Mouse (Mus musculus) lung, embryonic 14.5 days (tissue): Measurements from ENCODE around the gene Tmem219. TPM values are rescaled to one million over a fixed set of nuclear protein-coding genes. Genes with fewer than 3 reads are reported as not detected.

Experiments used
- ATAC-seq: fragments of 200-750 bp; cut with Nextera tagmentation; 2 replicates; pipeline ENCODE4 v1.8.0; 2017; ENCODE audit warnings: mild to moderate bottlenecking, moderate TSS enrichment, moderate library complexity; ENCODE audit not compliant: insufficient read depth
- DNase-seq: peaks from one replicate; pipeline ENCODE4 v3.0.0-alpha.2; 2015
- H3K27ac ChIP-seq: fragments of 300-500 bp; sonication (generic); 2 replicates; pipeline ENCODE4 v1.5.1; 2014; ENCODE audit warnings: low read depth, mild to moderate bottlenecking, moderate library complexity
- H3K27me3 ChIP-seq: fragments of 300-500 bp; sonication (generic); 2 replicates; pipeline ENCODE4 v1.6.1; 2014; ENCODE audit warnings: low read length, control low read depth; ENCODE audit not compliant: insufficient read depth
- H3K36me3 ChIP-seq: fragments of 300-500 bp; sonication (generic); 2 replicates; pipeline ENCODE4 v1.6.1; 2014; ENCODE audit warnings: control low read depth; ENCODE audit not compliant: insufficient read depth
- H3K4me1 ChIP-seq: fragments of 300-500 bp; sonication (generic); 2 replicates; pipeline ENCODE4 v1.6.1; 2014; ENCODE audit warnings: antibody characterized with exemption, control low read depth; ENCODE audit not compliant: insufficient read depth
- H3K4me2 ChIP-seq: fragments of 300-500 bp; sonication (generic); 2 replicates; pipeline ENCODE4 v1.6.1; 2014; ENCODE audit warnings: mild to moderate bottlenecking
- H3K4me3 ChIP-seq: fragments of 300-500 bp; sonication (generic); 2 replicates; pipeline ENCODE4 v1.5.1; 2014; ENCODE audit warnings: low read depth, low read length
- H3K9ac ChIP-seq: fragments of 300-500 bp; sonication (generic); 2 replicates; pipeline ENCODE4 v1.6.1; 2014
- H3K9me3 ChIP-seq: fragments of 300-500 bp; sonication (generic); 2 replicates; pipeline ENCODE4 v1.6.1; 2016; ENCODE audit warnings: low read depth, low read length, control low read depth
- CTCF ChIP-seq: IDR thresholded peaks from 2 replicates; pipeline ENCODE4 v1.5.1; 2016; ENCODE audit warnings: antibody characterized with exemption, low read depth
- WGBS: fragments of 180-500 bp; shearing (Covaris S2); extraction: QIAGEN DNeasy Blood & Tissue Kit; methylation state at CpG from one replicate; pipeline ENCODE4 v1.1.7; 2014; 5-methylcytosine and 5-hydroxymethylcytosine counted together
- polyA plus RNA-seq: library from polyadenylated mRNA; unstranded; fragments of >200 nt; fragmentation: Nextera tagmentation; extraction: Ambion mirVana; gene quantifications from 2 replicates; pipeline ENCODE4 v1.2.1, GENCODE M21; 2014

Tmem219 gene
- polyA plus RNA-seq, 1 experiment from 2014 or later = 31.5 TPM

DNA sequence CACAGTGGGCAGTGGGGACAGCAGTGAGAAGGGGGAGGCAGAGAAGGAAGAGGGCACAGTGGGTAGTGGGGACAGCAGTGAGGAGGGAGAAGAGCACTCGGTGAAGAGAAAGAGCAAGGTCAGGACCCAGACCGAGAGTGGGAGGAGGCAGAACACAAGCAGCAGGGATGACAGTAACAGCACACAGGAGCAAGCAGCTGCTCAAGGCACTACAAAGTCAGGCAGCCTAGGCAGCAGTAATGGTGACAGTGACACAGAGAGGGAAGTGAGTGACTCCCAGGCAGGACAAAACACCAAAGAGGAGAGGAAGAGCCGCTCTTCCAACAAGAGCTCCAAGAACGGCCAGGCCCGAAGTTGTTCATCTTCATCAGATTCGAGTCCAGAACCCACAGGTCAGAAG lies 58.9 kb downstream of the Tmem219 start:
- peak overlapping the region; percentile 77 for H3K4me2 ChIP-seq
- H3K9me3 ChIP-seq = no peaks in the 10 kb centered on the region
- peaks cover 67% of the 10 kb centered on the region for H3K36me3 ChIP-seq
- no peak for DNase-seq
- peak overlapping the region; percentile 73 for H3K4me3 ChIP-seq
- H3K27ac ChIP-seq = peak overlapping the region; percentile 30; the same call in 1 of the 2 replicates
- WGBS = 46% methylated on average over 6 of the region's 6 CpGs
- peaks cover 7% of the 10 kb centered on the region for H3K4me1 ChIP-seq
- no peak for ATAC-seq
- no peak for TF ChIP-seq CTCF
- H3K27me3 ChIP-seq = no peaks in the 10 kb centered on the region
- peak overlapping the region; percentile 80 for H3K9ac ChIP-seq

DNA sequence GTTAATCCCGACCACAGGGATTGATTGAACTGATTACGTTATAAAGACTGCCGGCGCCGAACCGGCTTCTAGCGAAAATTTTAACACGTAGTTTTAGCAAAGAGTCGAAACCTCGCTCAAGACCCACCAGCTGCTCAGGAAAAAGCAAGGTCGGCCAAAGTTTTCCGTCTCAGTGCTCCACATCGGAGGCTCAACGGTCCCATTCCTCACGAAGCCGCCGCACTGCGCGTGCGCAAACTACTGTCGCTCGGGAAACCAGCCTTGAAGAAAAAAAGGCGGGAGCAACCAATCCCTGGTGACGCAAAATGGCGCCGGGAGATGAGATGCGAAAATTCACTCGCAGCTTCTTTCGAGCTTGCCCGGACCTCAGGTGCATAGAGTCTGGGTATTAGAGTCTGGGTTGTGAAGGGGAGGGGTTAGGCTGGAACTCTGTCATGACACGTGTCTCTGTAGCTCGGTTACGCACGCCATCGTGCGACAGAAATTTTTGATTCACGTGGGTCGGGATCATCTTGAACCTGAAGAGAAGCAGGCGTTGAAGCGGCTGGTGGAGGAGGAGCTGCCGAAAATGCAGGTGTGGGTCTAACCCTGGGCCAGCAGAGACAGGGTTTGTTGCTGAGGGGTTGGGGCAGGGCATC lies 60.5 kb downstream of the Tmem219 start, which contains the start of gene Ino80e:
TSS of gene Ino80e (minus strand) at position 231 of the 638 bp plus-strand sequence.
- WGBS = under 1% methylated on average over 41 of the region's 41 CpGs
- Histone ChIP-seq H3K4me2 (peak within 1 kb of the TSS; percentile 77), H3K9ac (peak within 1 kb of the TSS; percentile 80), H3K4me1 (peaks cover 7% of the 10 kb centered on the region), H3K4me3 (peak within 1 kb of the TSS; percentile 73), H3K27me3 (no peaks in the 10 kb centered on the region), H3K9me3 (no peaks in the 10 kb centered on the region), H3K36me3 (peaks cover 66% of the 10 kb centered on the region), H3K27ac (peak within 1 kb of the TSS; percentile 84)
- 0 out of 2 replicates have a peak, but pooled peaks have one; percentile 8 for TF ChIP-seq CTCF
- DNase-seq (peak; percentile 99), ATAC-seq (peak; percentile 66)

DNA sequence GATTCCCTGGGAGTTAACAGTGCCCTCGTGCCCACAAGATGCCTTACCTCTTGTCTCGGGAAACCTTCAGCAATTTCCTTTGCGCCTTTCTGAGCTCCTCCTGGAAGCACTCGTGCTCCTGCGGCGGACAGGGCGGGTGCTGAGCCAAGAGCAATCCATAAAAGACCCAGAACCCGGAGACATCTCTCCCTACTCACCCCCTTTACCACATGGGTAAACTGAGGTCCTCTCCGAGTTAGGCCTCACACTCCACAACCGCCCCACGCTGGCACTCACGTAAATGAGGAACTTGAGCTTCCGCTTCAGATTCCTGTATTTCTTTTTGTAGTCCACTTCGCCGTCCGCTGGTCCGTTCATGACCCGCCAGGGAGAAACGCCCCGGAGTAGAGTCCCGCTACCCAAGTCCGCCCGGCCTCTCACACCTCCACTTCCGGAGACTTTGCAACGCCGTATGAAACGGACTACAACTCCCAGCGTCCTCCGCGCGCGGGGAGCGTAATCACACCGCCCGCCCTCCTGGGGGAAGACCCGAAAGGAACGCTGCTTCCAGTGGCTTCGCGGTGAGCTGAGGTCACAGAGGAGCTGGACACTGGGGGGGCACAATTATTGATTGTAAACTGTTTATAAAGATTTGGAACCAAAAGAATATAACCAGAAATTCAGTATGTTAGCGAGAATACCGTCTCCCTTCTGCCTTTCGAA lies 61.1 kb downstream of the Tmem219 start, which contains the start of gene Hirip3:
TSS of gene Hirip3 (plus strand) at position 544 of the 702 bp plus-strand sequence.
- no peaks in the 10 kb centered on the region for H3K9me3 ChIP-seq
- H3K4me2 ChIP-seq = peak within 1 kb of the TSS; percentile 77
- ATAC-seq (peak; percentile 92), DNase-seq (peak; percentile 98)
- peaks cover 66% of the 10 kb centered on the region for H3K36me3 ChIP-seq
- H3K27ac ChIP-seq = peak within 1 kb of the TSS; percentile 84
- peak within 1 kb of the TSS; percentile 73 for H3K4me3 ChIP-seq
- peak within 1 kb of the TSS; percentile 80 for H3K9ac ChIP-seq
- H3K4me1 ChIP-seq = peaks cover 7% of the 10 kb centered on the region
- 1% methylated on average over 42 of the region's 42 CpGs for WGBS
- H3K27me3 ChIP-seq = no peaks in the 10 kb centered on the region
- no peak for TF ChIP-seq CTCF

DNA sequence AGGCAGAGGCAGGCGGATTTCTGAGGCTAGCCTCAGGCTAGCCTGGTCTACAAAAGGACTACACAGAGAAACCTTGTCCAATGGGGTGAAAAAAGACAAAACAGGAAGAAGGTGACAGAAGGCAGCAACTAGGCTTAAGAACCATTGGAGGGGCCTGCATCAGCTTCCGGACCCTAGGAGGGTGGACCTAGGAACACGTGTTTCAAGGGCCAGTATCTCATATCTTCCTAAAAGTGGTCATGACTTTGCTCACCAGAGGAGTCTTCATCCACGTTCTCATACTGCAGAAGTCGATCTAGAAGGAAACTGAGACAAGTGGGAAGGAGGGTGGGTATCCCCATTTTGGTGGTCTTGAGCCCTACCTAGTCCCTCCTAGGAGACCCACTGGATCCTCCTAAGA lies 61.7 kb downstream of the Tmem219 start:
- Histone ChIP-seq H3K4me2 (peak overlapping the region; percentile 77), H3K9ac (peak overlapping the region; percentile 80), H3K36me3 (peaks cover 66% of the 10 kb centered on the region), H3K9me3 (no peaks in the 10 kb centered on the region), H3K4me1 (peaks cover 7% of the 10 kb centered on the region), H3K27ac (no peak overlapping the region), H3K27me3 (no peaks in the 10 kb centered on the region), H3K4me3 (peak overlapping the region; percentile 73)
- DNase-seq (no peak), ATAC-seq (no peak; the same call in 1 of the 2 replicates)
- 59% methylated on average over 5 of the region's 5 CpGs for WGBS
- TF ChIP-seq CTCF = no peak

DNA sequence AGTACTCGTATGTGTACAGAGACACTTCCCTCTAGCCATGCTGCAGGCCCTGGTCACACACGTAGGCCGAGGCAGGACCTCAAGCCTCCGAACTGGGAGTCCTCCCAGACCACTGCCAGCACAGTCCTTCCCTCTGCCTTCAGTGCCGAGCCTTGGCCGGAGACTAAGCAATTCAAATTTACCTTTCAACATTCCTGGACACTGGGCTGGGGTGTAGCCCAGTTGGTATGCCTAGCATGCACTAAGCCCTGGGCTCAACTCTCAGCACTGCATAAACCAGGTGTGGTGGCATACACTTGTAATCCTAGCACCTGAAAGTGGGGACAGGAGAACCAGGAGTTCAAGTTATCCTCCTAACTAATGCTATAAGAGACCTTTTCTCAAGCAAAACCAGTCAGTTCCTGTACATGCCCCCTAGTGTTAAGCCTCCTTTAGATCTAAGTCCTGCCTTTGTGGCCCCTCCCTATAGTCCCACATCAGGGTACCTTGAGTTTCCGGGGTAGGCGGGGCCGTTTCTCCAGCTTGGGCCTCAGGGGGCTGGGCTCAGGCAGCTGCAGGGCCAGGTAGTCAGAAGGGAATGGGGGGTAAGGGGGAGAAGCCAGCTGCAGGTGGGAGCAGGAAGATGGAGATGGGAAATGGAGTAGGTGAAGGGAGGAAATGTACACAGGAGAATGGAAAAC lies 65.8 kb downstream of the Tmem219 start:
- Histone ChIP-seq H3K36me3 (peaks cover 80% of the 10 kb centered on the region), H3K27me3 (no peaks in the 10 kb centered on the region), H3K4me1 (peaks cover 7% of the 10 kb centered on the region; the same call in 1 of the 2 replicates), H3K4me2 (no peak overlapping the region), H3K27ac (no peak overlapping the region), H3K4me3 (no peak overlapping the region), H3K9ac (peak overlapping the region; percentile 20; the same call in 1 of the 2 replicates), H3K9me3 (no peaks in the 10 kb centered on the region)
- WGBS = 67% methylated on average over 9 of the region's 9 CpGs
- TF ChIP-seq CTCF = 0 out of 2 replicates have a peak, but pooled peaks have one; percentile 1
- no peak for DNase-seq
- ATAC-seq = no peak

- WGBS = 76% methylated on average over 3 of the region's 3 CpGs
- DNase-seq = no peak
- Histone ChIP-seq H3K4me2 (no peak overlapping the region), H3K9me3 (no peaks in the 10 kb centered on the region), H3K27me3 (no peaks in the 10 kb centered on the region), H3K4me3 (no peak overlapping the region), H3K9ac (no peak overlapping the region), H3K36me3 (peaks cover 83% of the 10 kb centered on the region), H3K4me1 (peaks cover under 1% of the 10 kb centered on the region; the same call in 1 of the 2 replicates), H3K27ac (no peak overlapping the region)
- ATAC-seq = no peak
- TF ChIP-seq CTCF = no peak
Measured at GRCm38 (mm10) chr7:126855641-126856040, 67.1 kb downstream of the Tmem219 start.
